Mouse (Mus musculus): Measurements from ENCODE around the gene Myo1c. TPM values are rescaled to one million over a fixed set of nuclear protein-coding genes. Genes with fewer than 3 reads are reported as not detected.

Myo1c gene
- polyA plus RNA-seq, 1 experiment from 2014 or later = 47.5 TPM

- Histone ChIP-seq H3K4me2 (ENCODE audit: low read length) (no peak overlapping the region), H3K36me3 (ENCODE audit: control insufficient read depth, insufficient read depth, low read length) (peaks cover 78% of the 10 kb centered on the region)
- WGBS = 94% methylated on average over 12 of the region's 12 CpGs
These were observed 9.8 kb downstream of the Myo1c start for GRCm38 (mm10) chr11:75660081-75660590.

GRCm38 (mm10) chr11:75660941-75661800, 10.9 kb downstream of the Myo1c start:
- no peaks in the 10 kb centered on the region for H3K9me3 ChIP-seq (ENCODE audit: control insufficient read depth, low read length)
- WGBS = 87% methylated on average over 21 of the region's 21 CpGs
- peaks cover 89% of the 10 kb centered on the region for H3K36me3 ChIP-seq (ENCODE audit: control insufficient read depth, insufficient read depth, low read length)
- no peak overlapping the region for H3K27ac ChIP-seq (replicated peaks in 1 of 2; ENCODE audit: control insufficient read depth in 1 of 2, insufficient read depth in 1 of 2, low read depth in 2 of 2, low read length in 2 of 2)
- H3K4me3 ChIP-seq (ENCODE audit: control insufficient read depth in 1 of 2, insufficient read depth in 1 of 2, low read depth in 1 of 2, low read length in 2 of 2) = no peak overlapping the region
- ATAC-seq (ENCODE audit: insufficient number of reproducible peaks, insufficient read depth, low FRiP score, low read depth) = no peak
- no peaks in the 10 kb centered on the region for H3K27me3 ChIP-seq (ENCODE audit: control insufficient read depth, insufficient read depth, low read length)
- H3K4me1 ChIP-seq (ENCODE audit: control insufficient read depth in 2 of 2, insufficient read depth in 2 of 2, low read length in 2 of 2) = peaks cover 7 to 14% of the 10 kb centered on the region in 2 experiments
- no peak overlapping the region for H3K9ac ChIP-seq (ENCODE audit: low read length)
- no peak overlapping the region for H3K4me2 ChIP-seq (ENCODE audit: low read length)

More at GRCm38 (mm10) chr11:75660081-75660590, 9.8 kb downstream of the Myo1c start:
- Histone ChIP-seq H3K9ac (ENCODE audit: low read length) (no peak overlapping the region), H3K27ac (replicated peaks in 1 of 2; ENCODE audit: control insufficient read depth in 1 of 2, insufficient read depth in 1 of 2, low read depth in 2 of 2, low read length in 2 of 2) (no peak overlapping the region), H3K9me3 (ENCODE audit: control insufficient read depth, low read length) (no peaks in the 10 kb centered on the region), H3K27me3 (ENCODE audit: control insufficient read depth, insufficient read depth, low read length) (no peaks in the 10 kb centered on the region), H3K4me1 (ENCODE audit: control insufficient read depth in 2 of 2, insufficient read depth in 2 of 2, low read length in 2 of 2) (peaks cover 11 to 18% of the 10 kb centered on the region in 2 experiments), H3K4me3 (ENCODE audit: control insufficient read depth in 1 of 2, insufficient read depth in 1 of 2, low read depth in 1 of 2, low read length in 2 of 2) (no peak overlapping the region)
- no peak for ATAC-seq (ENCODE audit: insufficient number of reproducible peaks, insufficient read depth, low FRiP score, low read depth)

- Histone ChIP-seq H3K9ac (ENCODE audit: low read length) (no peak overlapping the region), H3K36me3 (ENCODE audit: control insufficient read depth, insufficient read depth, low read length) (peaks cover 98% of the 10 kb centered on the region), H3K9me3 (ENCODE audit: control insufficient read depth, low read length) (no peaks in the 10 kb centered on the region), H3K4me2 (ENCODE audit: low read length) (no peak overlapping the region), H3K4me1 (ENCODE audit: control insufficient read depth in 2 of 2, insufficient read depth in 2 of 2, low read length in 2 of 2) (peaks cover 3 to 5% of the 10 kb centered on the region in 2 experiments), H3K27ac (replicated peaks in 1 of 2; ENCODE audit: control insufficient read depth in 1 of 2, insufficient read depth in 1 of 2, low read depth in 2 of 2, low read length in 2 of 2) (no peak overlapping the region), H3K27me3 (ENCODE audit: control insufficient read depth, insufficient read depth, low read length) (no peaks in the 10 kb centered on the region), H3K4me3 (ENCODE audit: control insufficient read depth in 1 of 2, insufficient read depth in 1 of 2, low read depth in 1 of 2, low read length in 2 of 2) (no peak overlapping the region)
- 92% methylated on average over 7 of the region's 7 CpGs for WGBS
- ATAC-seq (ENCODE audit: insufficient number of reproducible peaks, insufficient read depth, low FRiP score, low read depth) = no peak
These were observed 11.8 kb downstream of the Myo1c start for GRCm38 (mm10) chr11:75662131-75662530.

- Histone ChIP-seq H3K9ac (ENCODE audit: low read length) (no peak overlapping the region), H3K27me3 (ENCODE audit: control insufficient read depth, insufficient read depth, low read length) (no peaks in the 10 kb centered on the region), H3K4me1 (ENCODE audit: control insufficient read depth in 2 of 2, insufficient read depth in 2 of 2, low read length in 2 of 2) (no peaks in the 10 kb centered on the region), H3K4me2 (ENCODE audit: low read length) (no peak overlapping the region), H3K4me3 (ENCODE audit: control insufficient read depth in 1 of 2, insufficient read depth in 1 of 2, low read depth in 1 of 2, low read length in 2 of 2) (no peak overlapping the region), H3K36me3 (ENCODE audit: control insufficient read depth, insufficient read depth, low read length) (peaks cover 99% of the 10 kb centered on the region), H3K27ac (replicated peaks in 1 of 2; ENCODE audit: control insufficient read depth in 1 of 2, insufficient read depth in 1 of 2, low read depth in 2 of 2, low read length in 2 of 2) (no peak overlapping the region), H3K9me3 (ENCODE audit: control insufficient read depth, low read length) (no peaks in the 10 kb centered on the region)
- WGBS = 92% methylated on average over 6 of the region's 6 CpGs
- no peak for ATAC-seq (ENCODE audit: insufficient number of reproducible peaks, insufficient read depth, low FRiP score, low read depth)
These were observed 16.0 kb downstream of the Myo1c start for GRCm38 (mm10) chr11:75666296-75666695.

- H3K27me3 ChIP-seq (ENCODE audit: control insufficient read depth, insufficient read depth, low read length) = no peaks in the 10 kb centered on the region
- no peak overlapping the region for H3K4me3 ChIP-seq (ENCODE audit: control insufficient read depth in 1 of 2, insufficient read depth in 1 of 2, low read depth in 1 of 2, low read length in 2 of 2)
- 78% methylated on average over 3 of the region's 3 CpGs for WGBS
- H3K4me2 ChIP-seq (ENCODE audit: low read length) = no peak overlapping the region
- no peak overlapping the region for H3K9ac ChIP-seq (ENCODE audit: low read length)
- H3K27ac ChIP-seq (replicated peaks in 1 of 2; ENCODE audit: control insufficient read depth in 1 of 2, insufficient read depth in 1 of 2, low read depth in 2 of 2, low read length in 2 of 2) = no peak overlapping the region
- no peak for ATAC-seq (ENCODE audit: insufficient number of reproducible peaks, insufficient read depth, low FRiP score, low read depth)
- no peaks in the 10 kb centered on the region for H3K9me3 ChIP-seq (ENCODE audit: control insufficient read depth, low read length)
- no peaks in the 10 kb centered on the region for H3K4me1 ChIP-seq (ENCODE audit: control insufficient read depth in 2 of 2, insufficient read depth in 2 of 2, low read length in 2 of 2)
- H3K36me3 ChIP-seq (ENCODE audit: control insufficient read depth, insufficient read depth, low read length) = peaks cover 99% of the 10 kb centered on the region
These were observed 18.3 kb downstream of the Myo1c start for GRCm38 (mm10) chr11:75668621-75669020.

- WGBS = 87% methylated on average over 11 of the region's 11 CpGs
These were observed 19.0 kb downstream of the Myo1c start for GRCm38 (mm10) chr11:75669176-75669852.

GRCm38 (mm10) chr11:75669853-75670200, 19.5 kb downstream of the Myo1c start:
- 92% methylated on average over 12 of the region's 12 CpGs for WGBS
- ATAC-seq (ENCODE audit: insufficient number of reproducible peaks, insufficient read depth, low FRiP score, low read depth) = no peak
- Histone ChIP-seq H3K9ac (ENCODE audit: low read length) (no peak overlapping the region), H3K4me2 (ENCODE audit: low read length) (no peak overlapping the region), H3K4me1 (ENCODE audit: control insufficient read depth in 2 of 2, insufficient read depth in 2 of 2, low read length in 2 of 2) (no peaks in the 10 kb centered on the region), H3K27me3 (ENCODE audit: control insufficient read depth, insufficient read depth, low read length) (no peaks in the 10 kb centered on the region), H3K27ac (replicated peaks in 1 of 2; ENCODE audit: control insufficient read depth in 1 of 2, insufficient read depth in 1 of 2, low read depth in 2 of 2, low read length in 2 of 2) (no peak overlapping the region), H3K9me3 (ENCODE audit: control insufficient read depth, low read length) (no peaks in the 10 kb centered on the region), H3K4me3 (ENCODE audit: control insufficient read depth in 1 of 2, insufficient read depth in 1 of 2, low read depth in 1 of 2, low read length in 2 of 2) (no peak overlapping the region), H3K36me3 (ENCODE audit: control insufficient read depth, insufficient read depth, low read length) (peaks cover 91% of the 10 kb centered on the region)

More at GRCm38 (mm10) chr11:75669176-75669852, 19.0 kb downstream of the Myo1c start:
- Histone ChIP-seq H3K27ac (replicated peaks in 1 of 2; ENCODE audit: control insufficient read depth in 1 of 2, insufficient read depth in 1 of 2, low read depth in 2 of 2, low read length in 2 of 2) (no peak overlapping the region), H3K4me2 (ENCODE audit: low read length) (no peak overlapping the region), H3K36me3 (ENCODE audit: control insufficient read depth, insufficient read depth, low read length) (peaks cover 95% of the 10 kb centered on the region), H3K27me3 (ENCODE audit: control insufficient read depth, insufficient read depth, low read length) (no peaks in the 10 kb centered on the region), H3K4me1 (ENCODE audit: control insufficient read depth in 2 of 2, insufficient read depth in 2 of 2, low read length in 2 of 2) (no peaks in the 10 kb centered on the region), H3K4me3 (ENCODE audit: control insufficient read depth in 1 of 2, insufficient read depth in 1 of 2, low read depth in 1 of 2, low read length in 2 of 2) (no peak overlapping the region), H3K9me3 (ENCODE audit: control insufficient read depth, low read length) (no peaks in the 10 kb centered on the region), H3K9ac (ENCODE audit: low read length) (no peak overlapping the region)
- no peak for ATAC-seq (ENCODE audit: insufficient number of reproducible peaks, insufficient read depth, low FRiP score, low read depth)
